Mouse (Mus musculus) MEL (cell line): ENCODE results near the gene Rspo1. TPM values are rescaled to one million over a fixed set of nuclear protein-coding genes. Genes with fewer than 3 reads are reported as not detected.
"Not testable (repeated sequence)": the region's sequence is repeated elsewhere in the genome, so short reads cannot be mapped to it uniquely, and the experiment has no call there.

Source experiments
- DNase-seq: peaks from one replicate; pipeline ENCODE4 v3.0.0; 2011; ENCODE audit warnings: low read depth, low spot score
- H3K27ac ChIP-seq: 2 replicates; pipeline ENCODE4 v1.5.1; 2012; ENCODE audit warnings: low read depth, mild to moderate bottlenecking, control low read depth, low read length, moderate library complexity; ENCODE audit not compliant: control insufficient read depth
- H3K27me3 ChIP-seq, 2 experiments: fragments of 150-350 bp in 1 of 2; sonication (generic) in 1 of 2; 2 replicates each; pipeline ENCODE4 v1.6.1; 2012; ENCODE audit warnings: low read length in 2 of 2, mild to moderate bottlenecking in 2 of 2, improper control_type of control experiment in 1 of 2, moderate library complexity in 1 of 2; ENCODE audit not compliant: insufficient read depth in 2 of 2, control insufficient read depth in 1 of 2
- H3K36me3 ChIP-seq, 2 experiments: 2 replicates each; pipeline ENCODE4 v1.6.1; 2012 to 2014; ENCODE audit warnings: low read length in 2 of 2, improper control_type of control experiment in 1 of 2, inconsistent platforms in 1 of 2, mild to moderate bottlenecking in 1 of 2; ENCODE audit not compliant: insufficient read depth in 2 of 2, control insufficient read depth in 1 of 2
- H3K4me1 ChIP-seq, 2 experiments: fragments of 150-350 bp in 1 of 2; sonication (generic) in 1 of 2; 2 replicates each; pipeline ENCODE4 v1.6.1; 2012; ENCODE audit warnings: low read length in 2 of 2, improper control_type of control experiment in 1 of 2, mild to moderate bottlenecking in 1 of 2; ENCODE audit not compliant: insufficient read depth in 2 of 2, control insufficient read depth in 1 of 2
- H3K4me3 ChIP-seq, 2 experiments: fragments of 150-350 bp in 1 of 2; sonication (generic) in 1 of 2; 2 replicates each; pipeline ENCODE4 v1.5.1; 2012; ENCODE audit warnings: low read depth in 2 of 2, low read length in 2 of 2, mild to moderate bottlenecking in 2 of 2, moderate library complexity in 2 of 2, control low read depth in 1 of 2, improper control_type of control experiment in 1 of 2; ENCODE audit not compliant: control insufficient read depth in 1 of 2, insufficient read depth in 1 of 2
- H3K79me2 ChIP-seq: 2 replicates; pipeline ENCODE4 v1.6.1; 2012; ENCODE audit warnings: mild to moderate bottlenecking, low read length, moderate library complexity; ENCODE audit not compliant: control insufficient read depth, poor library complexity, insufficient read depth
- H3K9ac ChIP-seq: 2 replicates; pipeline ENCODE4 v1.6.1; 2012; ENCODE audit warnings: low read depth, mild to moderate bottlenecking, control low read depth, low read length, moderate library complexity; ENCODE audit not compliant: control insufficient read depth, poor library complexity, severe bottlenecking
- H3K9me3 ChIP-seq: fragments of 150-350 bp; sonication (generic); replicated peaks from 2 replicates; pipeline ENCODE4 v1.6.1; 2012; ENCODE audit warnings: mild to moderate bottlenecking, low read length, improper control_type of control experiment, moderate library complexity; ENCODE audit not compliant: insufficient read depth
- BHLHE40 ChIP-seq: IDR thresholded peaks from 2 replicates; pipeline ENCODE4 v1.6.1; 2012; ENCODE audit warnings: low read depth, mild to moderate bottlenecking, inconsistent platforms, low read length, improper control_type of control experiment, borderline replicate concordance
- CTCF ChIP-seq, 3 experiments: IDR thresholded peaks in 2 of 3; conservative IDR thresholded peaks in 1 of 3; 2 replicates each; pipeline ENCODE4 v1.5.1; 2011 to 2012; ENCODE audit warnings: low read length in 3 of 3, low read depth in 2 of 3, mild to moderate bottlenecking in 2 of 3, improper control_type of control experiment in 1 of 3, inconsistent platforms in 1 of 3, mixed read lengths in 1 of 3, moderate library complexity in 1 of 3; ENCODE audit not compliant: control insufficient read depth in 1 of 3, insufficient read depth in 1 of 3, poor library complexity in 1 of 3, severe bottlenecking in 1 of 3
- E2F4 ChIP-seq: IDR thresholded peaks from 2 replicates; pipeline ENCODE4 v1.6.1; 2011; ENCODE audit warnings: low read depth, low read length, improper control_type of control experiment, borderline replicate concordance
- ELF1 ChIP-seq: IDR thresholded peaks from 2 replicates; pipeline ENCODE4 v1.6.1; 2014; ENCODE audit warnings: low read depth, mild to moderate bottlenecking, inconsistent platforms, low read length, improper control_type of control experiment, moderate library complexity
- EP300 ChIP-seq, 2 experiments: IDR thresholded peaks; 2 replicates each; pipeline ENCODE4 v1.6.1; 2011; ENCODE audit warnings: improper control_type of control experiment in 2 of 2, low read length in 2 of 2, low read depth in 1 of 2, mild to moderate bottlenecking in 1 of 2
- ETS1 ChIP-seq: IDR thresholded peaks from 2 replicates; pipeline ENCODE4 v1.6.1; 2012; ENCODE audit warnings: low read depth, mild to moderate bottlenecking, inconsistent platforms, low read length, improper control_type of control experiment, moderate library complexity
- HCFC1 ChIP-seq: IDR thresholded peaks from 2 replicates; pipeline ENCODE4 v1.6.1; 2012; ENCODE audit warnings: low read depth, mild to moderate bottlenecking, inconsistent platforms, low read length, improper control_type of control experiment, moderate library complexity
- KAT2A ChIP-seq: conservative IDR thresholded peaks from 2 replicates; pipeline ENCODE4 v1.6.1; 2012; ENCODE audit warnings: low read depth, low read length, improper control_type of control experiment, inconsistent platforms
- MAX ChIP-seq: IDR thresholded peaks from 2 replicates; pipeline ENCODE4 v1.6.1; 2011; ENCODE audit warnings: low read length, improper control_type of control experiment
- MAZ ChIP-seq: IDR thresholded peaks from 2 replicates; pipeline ENCODE4 v1.6.1; 2012; ENCODE audit warnings: low read depth, mild to moderate bottlenecking, inconsistent platforms, low read length, improper control_type of control experiment
- MEF2A ChIP-seq: IDR thresholded peaks from 2 replicates; pipeline ENCODE4 v1.6.1; 2014; ENCODE audit warnings: low read depth, mild to moderate bottlenecking, inconsistent platforms, low read length, improper control_type of control experiment; ENCODE audit not compliant: poor library complexity, insufficient replicate concordance, severe bottlenecking; ENCODE audit errors: extremely low read depth
- MXI1 ChIP-seq: IDR thresholded peaks from 2 replicates; pipeline ENCODE4 v1.6.1; 2011; ENCODE audit warnings: mild to moderate bottlenecking, low read depth, low read length, improper control_type of control experiment
- MYC ChIP-seq: IDR thresholded peaks from 2 replicates; pipeline ENCODE4 v1.6.1; 2011; ENCODE audit warnings: low read depth, mild to moderate bottlenecking, low read length, improper control_type of control experiment, moderate library complexity
- NELFE ChIP-seq: IDR thresholded peaks from 2 replicates; pipeline ENCODE4 v1.6.1; 2011; ENCODE audit warnings: low read depth, low read length, improper control_type of control experiment
- NRF1 ChIP-seq: IDR thresholded peaks from 2 replicates; pipeline ENCODE4 v1.6.1; 2014; ENCODE audit warnings: low read depth, mild to moderate bottlenecking, inconsistent platforms, low read length, improper control_type of control experiment, moderate library complexity; ENCODE audit not compliant: poor library complexity, insufficient read depth, severe bottlenecking
- POLR2AphosphoS2 ChIP-seq: IDR thresholded peaks from 2 replicates; pipeline ENCODE4 v1.6.1; 2011; ENCODE audit warnings: low read length, improper control_type of control experiment
- POLR2AphosphoS5 ChIP-seq: IDR thresholded peaks from 2 replicates; pipeline ENCODE4 v1.6.1; 2012; ENCODE audit warnings: low read depth, borderline replicate concordance, mild to moderate bottlenecking, inconsistent platforms, low read length, moderate library complexity, mixed read lengths
- RAD21 ChIP-seq: IDR thresholded peaks from 2 replicates; pipeline ENCODE4 v1.6.1; 2011; ENCODE audit warnings: mild to moderate bottlenecking, low read depth, low read length, improper control_type of control experiment
- SIN3A ChIP-seq: IDR thresholded peaks from 2 replicates; pipeline ENCODE4 v1.6.1; 2012; ENCODE audit warnings: low read length, improper control_type of control experiment, inconsistent platforms
- SMC3 ChIP-seq: IDR thresholded peaks from 2 replicates; pipeline ENCODE4 v1.6.1; 2011; ENCODE audit warnings: low read depth, low read length, improper control_type of control experiment
- TBP ChIP-seq: IDR thresholded peaks from 2 replicates; pipeline ENCODE4 v1.8.0; 2011; ENCODE audit warnings: low read depth, low read length, improper control_type of control experiment
- TCF12 ChIP-seq: IDR thresholded peaks from 2 replicates; pipeline ENCODE4 v1.6.1; 2014; ENCODE audit warnings: low read depth, mild to moderate bottlenecking, inconsistent platforms, low read length, improper control_type of control experiment, moderate library complexity
- USF1 ChIP-seq: IDR thresholded peaks from 2 replicates; pipeline ENCODE4 v1.6.1; 2014; ENCODE audit warnings: low read depth, mild to moderate bottlenecking, inconsistent platforms, low read length, improper control_type of control experiment, moderate library complexity
- USF2 ChIP-seq, 2 experiments: IDR thresholded peaks; 2 replicates each; pipeline ENCODE4 v1.6.1; 2011 to 2012; ENCODE audit warnings: improper control_type of control experiment in 2 of 2, low read length in 2 of 2, borderline replicate concordance in 1 of 2, inconsistent platforms in 1 of 2, low read depth in 1 of 2, mild to moderate bottlenecking in 1 of 2; ENCODE audit not compliant: insufficient read depth in 1 of 2
- ZC3H11A ChIP-seq: IDR thresholded peaks from 2 replicates; pipeline ENCODE4 v1.6.1; 2012; ENCODE audit warnings: low read depth, mild to moderate bottlenecking, inconsistent platforms, low read length, improper control_type of control experiment
- ZMIZ1 ChIP-seq: IDR thresholded peaks from 2 replicates; pipeline ENCODE4 v1.6.1; 2012; ENCODE audit warnings: low read depth, mild to moderate bottlenecking, inconsistent platforms, low read length, improper control_type of control experiment, moderate library complexity
- polyA plus RNA-seq, 2 experiments: library from polyadenylated mRNA; stranded (reverse) in 1 of 2; unstranded in 1 of 2; fragments of >175 nt in 1 of 2; fragments of >200 nt in 1 of 2; gene quantifications; 2 replicates each; pipeline versions ENCODE4 v1.2.1 to v1.2.4; 2012; ENCODE audit warnings: low replicate concordance in 2 of 2, low read depth in 1 of 2; ENCODE audit not compliant: insufficient read length in 2 of 2, insufficient read depth in 1 of 2, missing spikeins in 1 of 2
- total RNA-seq: library from RNA; depleted of rRNA; stranded (reverse); fragments of 300-350 nt; gene quantifications from 2 replicates; pipeline ENCODE4 v1.2.3, GENCODE M21; 2012

Rspo1 gene
- total and polyA plus RNA-seq, 3 experiments = not detected

DNA sequence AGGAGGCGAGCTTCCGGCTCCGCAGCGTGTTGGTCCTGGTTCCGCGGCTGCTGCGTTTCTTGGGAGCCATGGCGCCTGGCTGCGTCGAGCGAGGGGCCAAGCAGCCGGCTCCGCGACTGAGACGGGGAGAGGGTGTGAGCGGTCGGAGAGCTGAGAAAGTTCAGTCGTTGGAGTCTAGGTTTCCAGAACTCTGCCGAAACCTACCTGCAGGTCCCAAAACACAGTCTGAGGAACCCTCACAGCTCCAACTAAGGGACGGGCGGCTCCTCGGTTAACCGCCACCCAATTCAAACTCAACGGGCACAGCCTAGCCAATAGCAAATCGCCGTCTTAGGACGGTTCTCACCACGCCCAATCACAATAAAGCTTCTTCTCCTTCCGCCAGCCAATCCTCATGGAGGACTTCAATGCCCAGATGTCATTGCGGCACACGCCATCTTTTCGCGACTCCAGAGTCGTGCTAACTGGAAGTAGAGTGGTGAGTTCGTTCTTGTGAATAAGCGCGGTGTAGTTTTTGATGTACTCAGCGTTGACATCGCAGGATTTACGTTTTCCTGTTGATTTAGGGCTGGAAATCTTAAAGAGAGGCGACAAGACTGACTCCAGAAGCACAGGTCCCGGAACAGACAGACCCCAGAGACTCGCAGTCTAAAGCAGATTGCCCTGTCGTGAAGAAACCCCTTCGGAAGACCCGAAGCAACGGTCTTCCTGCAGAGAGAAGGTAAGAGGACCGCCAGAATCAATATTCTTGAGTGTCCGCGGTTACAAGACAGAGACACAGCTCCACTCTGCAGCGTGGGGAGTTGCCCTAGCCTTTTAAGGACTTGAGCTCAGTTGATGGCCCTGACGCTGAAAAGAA is 49.4 kb upstream of the Rspo1 start, which contains the start of gene 9930104L06Rik (continued):
- TF ChIP-seq ZMIZ1 (0 out of 2 replicates have a peak, but pooled peaks have one; percentile 50), BHLHE40 (no peak), ELF1 (peak; percentile 75), KAT2A (peak; percentile 99), NRF1 (no peak), SIN3A (peak; percentile 100), NELFE (peak; percentile 80), POLR2AphosphoS2 (0 out of 2 replicates have a peak, but pooled peaks have one; percentile 49)

DNA sequence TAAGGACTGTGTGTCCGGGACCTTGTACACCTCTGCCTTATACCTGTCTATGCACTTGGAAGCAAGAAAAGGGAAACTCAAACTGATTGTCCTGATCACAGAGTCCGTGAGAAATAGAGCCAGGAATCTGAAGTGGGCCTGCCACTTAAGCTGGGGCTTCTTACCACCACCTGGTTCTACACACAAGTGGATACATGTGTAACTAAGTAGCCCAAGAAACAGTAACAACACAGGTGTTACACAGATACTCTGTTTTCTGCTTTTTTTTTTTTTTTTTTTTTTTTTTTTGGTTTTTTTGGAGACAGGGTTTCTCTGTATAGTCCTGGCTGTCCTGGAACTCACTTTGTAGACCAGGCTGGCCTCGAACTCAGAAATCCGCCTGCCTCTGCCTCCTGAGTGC is 47.0 kb upstream of the Rspo1 start, which contains the start of gene Cdca8:
Gene Cdca8, minus strand, starts transcription at position 101 of the 400 bp plus-strand sequence.
- peaks cover 25% of the 10 kb centered on the region for H3K79me2 ChIP-seq
- H3K9me3 ChIP-seq, DNase-seq, H3K27me3 ChIP-seq, H3K4me1 ChIP-seq, H3K27ac ChIP-seq, H3K4me3 ChIP-seq, H3K9ac ChIP-seq: not testable (repeated sequence)
- peaks cover 0 to 12% of the 10 kb centered on the region in 2 experiments; a peak in 2 of 4 replicates for H3K36me3 ChIP-seq

DNA sequence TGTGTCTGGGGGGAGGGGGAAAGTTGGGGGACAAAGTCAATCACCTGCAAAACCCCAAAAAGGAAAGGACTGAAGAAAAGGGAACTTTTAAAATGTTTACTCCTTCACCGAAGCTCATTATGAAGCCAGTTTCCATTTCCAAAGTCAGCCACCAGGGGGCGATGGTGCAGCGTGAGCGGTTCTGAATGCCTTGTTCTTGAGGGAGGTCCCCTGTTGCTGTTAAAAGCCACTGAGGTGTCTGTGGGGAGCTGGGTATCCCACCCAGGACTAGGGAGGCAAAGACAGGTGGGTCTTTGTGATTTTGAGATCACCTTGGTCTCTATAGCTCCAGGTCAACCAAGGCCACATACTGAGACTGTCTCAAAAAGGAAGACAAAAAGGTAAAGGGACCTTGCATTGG is 43.2 kb upstream of the Rspo1 start:
- peak; percentile 83 for DNase-seq
- Histone ChIP-seq H3K9me3 (no peaks in the 10 kb centered on the region), H3K79me2 (peaks cover 5% of the 10 kb centered on the region; the same call in 1 of the 2 replicates), H3K27me3 (no peaks in the 10 kb centered on the region), H3K4me3 (no peak overlapping the region), H3K36me3 (no peaks in the 10 kb centered on the region), H3K27ac (no peak overlapping the region), H3K4me1 (no peaks in the 10 kb centered on the region), H3K9ac (no peak overlapping the region)
- TF ChIP-seq ETS1 (no peak), HCFC1 (0 out of 2 replicates have a peak, but pooled peaks have one; percentile 23), SMC3 (peak; percentile 84), MXI1 (no peak), USF1 (no peak), MEF2A (no peak), ZMIZ1 (no peak), RAD21 (peak; percentile 78), MAX (no peak), SIN3A (peak; percentile 23; the same call in 1 of the 2 replicates), CTCF (IDR thresholded peaks at IDR 0.05 in 2 of 3, conservative IDR thresholded peaks at IDR 0.05 in 1 of 3; ENCODE audit: control insufficient read depth in 1 of 3, insufficient read depth in 1 of 3, low read depth in 2 of 3, low read length in 3 of 3, poor library complexity in 1 of 3, severe bottlenecking in 1 of 3) (peak; percentile 89 to 92 (median 90)), TCF12 (no peak), POLR2AphosphoS2 (no peak), MYC (no peak), EP300 (IDR thresholded peaks at IDR 0.05; ENCODE audit: low read depth in 1 of 2, low read length in 2 of 2) (no peak), ZC3H11A (peak; percentile 72), POLR2AphosphoS5 (no peak), TBP (no peak), MAZ (no peak), E2F4 (no peak), USF2 (IDR thresholded peaks at IDR 0.05; ENCODE audit: borderline replicate concordance in 1 of 2, insufficient read depth in 1 of 2, low read depth in 1 of 2, low read length in 2 of 2) (no peak), KAT2A (no peak)
